Mouse (Mus musculus): ENCODE measurements around the gene Cartpt. TPM values are rescaled to one million over a fixed set of nuclear protein-coding genes. Genes with fewer than 3 reads are reported as not detected.

Cartpt gene
- total and polyA plus RNA-seq, 3 experiments: not detected

DNA sequence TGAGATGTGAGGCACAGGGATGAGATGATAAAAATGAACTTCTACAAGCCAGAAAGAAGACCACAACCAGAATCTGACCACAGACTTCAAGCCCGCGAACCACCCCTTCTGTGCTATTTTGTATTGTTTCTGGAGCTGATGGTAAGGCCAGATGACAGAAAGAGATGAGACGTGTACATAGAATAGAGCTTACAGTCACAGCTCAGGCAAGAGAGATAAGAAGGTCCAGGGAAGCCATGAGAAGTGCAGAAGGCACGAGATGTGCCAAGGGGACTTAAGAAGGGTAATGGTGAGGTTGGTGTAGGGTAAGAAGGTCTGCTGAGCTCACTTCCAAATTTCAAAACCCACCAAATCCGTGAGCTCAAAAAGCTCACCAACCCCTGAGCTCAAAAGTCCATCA is 36.6 kb downstream of the Cartpt start:
- in situ Hi-C loops (cut with MboI; ENCODE audit: low pct_ligation_motif_present, low pct_unique_long_range_greater_than_20kb, low sequenced_read_pairs): loop anchor here (10.0 kb wide), 1 partner anchor 120 kb away; no protein-coding TSS in a partner anchor
- dilution Hi-C loops (cut with MboI; ENCODE audit: extremely low pct_ligation_motif_present, extremely low pct_unique_long_range_greater_than_20kb, low sequenced_read_pairs): no loop called here

DNA sequence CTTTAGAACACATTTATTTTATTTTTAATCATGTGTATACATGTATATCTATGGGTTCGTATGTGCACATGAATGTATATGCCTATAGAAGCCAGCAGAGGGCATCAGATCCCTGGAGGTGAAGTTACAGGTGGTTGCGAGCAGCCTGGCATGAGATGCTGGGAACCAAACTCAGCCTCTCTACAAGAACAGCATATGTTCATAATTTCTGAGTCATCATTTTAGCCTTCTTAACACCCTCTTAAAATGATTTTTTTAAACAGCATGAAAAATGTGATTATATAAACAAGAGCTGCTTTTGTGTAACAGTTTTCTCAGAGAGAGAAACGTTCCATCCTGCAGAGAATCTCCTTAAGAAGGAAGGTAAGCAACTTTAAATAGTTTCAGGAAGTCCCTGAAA is 40.2 kb downstream of the Cartpt start:
- H3K36me3 ChIP-seq (replicated peaks in 1 of 2; ENCODE audit: control insufficient read depth in 1 of 2, insufficient read depth in 1 of 2, low read length in 1 of 2): no peaks in the 10 kb centered on the region
- H3K27me3 ChIP-seq (replicated peaks): no peaks in the 10 kb centered on the region
- in situ Hi-C loops (cut with MboI; ENCODE audit: low pct_ligation_motif_present, low pct_unique_long_range_greater_than_20kb, low sequenced_read_pairs): loop anchor here (10.0 kb wide), 1 partner anchor 124 kb away; no protein-coding TSS in a partner anchor
- H3K4me3 ChIP-seq (replicated peaks in 1 of 3; ENCODE audit: low read depth in 2 of 3, low read length in 2 of 3, poor library complexity in 1 of 3): no peak overlapping the region
- no peak overlapping the region for H3K27ac ChIP-seq (ENCODE audit: insufficient read depth, low read depth)
- peaks cover 2 to 8% of the 10 kb centered on the region in 2 experiments; a peak in 1 of 4 replicates for H3K4me1 ChIP-seq (ENCODE audit: control insufficient read depth in 1 of 2, insufficient read depth in 2 of 2)
- no peak overlapping the region for H3K4me2 ChIP-seq (ENCODE audit: insufficient read depth, low read depth, poor library complexity, severe bottlenecking)
- dilution Hi-C loops (cut with MboI; ENCODE audit: extremely low pct_ligation_motif_present, extremely low pct_unique_long_range_greater_than_20kb, low sequenced_read_pairs): no loop called here
- no peak for DNase-seq (ENCODE audit: extremely low read depth)
- no peak overlapping the region for H3K9ac ChIP-seq (ENCODE audit: insufficient read depth, low read depth)
- H3K79me2 ChIP-seq (replicated peaks; ENCODE audit: control insufficient read depth, extremely low read depth, insufficient read depth, poor library complexity, severe bottlenecking): no peaks in the 10 kb centered on the region
- H3K9me3 ChIP-seq (replicated peaks; ENCODE audit: low read length): peaks cover 5% of the 10 kb centered on the region
- no peak for TF ChIP-seq E2F4 (IDR thresholded peaks at IDR 0.05; ENCODE audit: insufficient replicate concordance, low read depth, low read length)
- no peak for TF ChIP-seq MAFK (IDR thresholded peaks at IDR 0.05; ENCODE audit: insufficient replicate concordance, low read length)
- TF ChIP-seq SMC3 (IDR thresholded peaks at IDR 0.05; ENCODE audit: low read depth, low read length): peak; percentile 30
- TF ChIP-seq RAD21 (IDR thresholded peaks at IDR 0.05; ENCODE audit: low read depth, low read length): peak; percentile 32
- peak in 1 of 2 experiments; percentile 38; a peak in 2 of 4 replicates for TF ChIP-seq CTCF (conservative IDR thresholded peaks at IDR 0.05 in 1 of 2, IDR thresholded peaks at IDR 0.05 in 1 of 2; ENCODE audit: low read depth in 2 of 2, low read length in 2 of 2)

More for the DNA sequence above, 36.6 kb downstream of the Cartpt start:
- Histone ChIP-seq H3K9me3 (replicated peaks; ENCODE audit: low read length) (peaks cover 13% of the 10 kb centered on the region), H3K79me2 (replicated peaks; ENCODE audit: control insufficient read depth, extremely low read depth, insufficient read depth, poor library complexity, severe bottlenecking) (no peaks in the 10 kb centered on the region), H3K4me3 (replicated peaks in 1 of 3; ENCODE audit: low read depth in 2 of 3, low read length in 2 of 3, poor library complexity in 1 of 3) (no peak overlapping the region), H3K36me3 (replicated peaks in 1 of 2; ENCODE audit: control insufficient read depth in 1 of 2, insufficient read depth in 1 of 2, low read length in 1 of 2) (no peaks in the 10 kb centered on the region), H3K27ac (ENCODE audit: insufficient read depth, low read depth) (no peak overlapping the region), H3K9ac (ENCODE audit: insufficient read depth, low read depth) (no peak overlapping the region), H3K4me1 (ENCODE audit: control insufficient read depth in 1 of 2, insufficient read depth in 2 of 2) (0 out of 4 replicates have a peak, but pooled peaks cover 2 to 3% of the 10 kb centered on the region in 2 experiments), H3K4me2 (ENCODE audit: insufficient read depth, low read depth, poor library complexity, severe bottlenecking) (no peak overlapping the region), H3K27me3 (replicated peaks) (no peaks in the 10 kb centered on the region)
- no peak for DNase-seq (ENCODE audit: extremely low read depth)
- no peak for TF ChIP-seq SIN3A (IDR thresholded peaks at IDR 0.05; ENCODE audit: low read length)
- TF ChIP-seq ELF1 (IDR thresholded peaks at IDR 0.05; ENCODE audit: low read depth, low read length): no peak
- TF ChIP-seq HCFC1 (IDR thresholded peaks at IDR 0.05; ENCODE audit: low read depth, low read length): no peak
- TF ChIP-seq RAD21 (IDR thresholded peaks at IDR 0.05; ENCODE audit: low read depth, low read length): no peak
- no peak for TF ChIP-seq ZC3H11A (IDR thresholded peaks at IDR 0.05; ENCODE audit: low read depth, low read length)
- TF ChIP-seq TCF12 (IDR thresholded peaks at IDR 0.05; ENCODE audit: low read depth, low read length): no peak
- TF ChIP-seq NRF1 (IDR thresholded peaks at IDR 0.05; ENCODE audit: low read depth, low read length): no peak
- TF ChIP-seq IRF4 (IDR thresholded peaks at IDR 0.05; ENCODE audit: low read depth, low read length): no peak
- no peak for TF ChIP-seq BHLHE40 (IDR thresholded peaks at IDR 0.05; ENCODE audit: low read depth, low read length)

DNA sequence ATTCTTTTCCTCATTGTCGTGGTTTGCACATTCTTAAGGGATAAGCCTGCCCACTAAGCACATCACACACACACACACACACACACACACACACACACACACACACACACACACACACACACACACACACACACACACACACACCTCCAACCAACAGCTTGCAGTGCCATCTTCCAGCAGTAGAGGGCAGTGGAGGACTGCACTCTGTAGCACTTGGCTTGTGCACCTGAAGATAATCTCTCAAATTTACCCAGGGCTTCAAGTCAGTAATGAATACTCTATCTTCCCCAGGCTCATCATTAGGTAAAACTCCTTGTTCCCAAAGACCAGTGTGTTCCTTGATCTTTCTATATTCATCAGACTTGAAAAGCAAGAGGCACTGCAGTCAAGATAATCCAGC is 41.8 kb downstream of the Cartpt start:
- Histone ChIP-seq H3K9me3 (replicated peaks; ENCODE audit: low read length) (peaks cover 5% of the 10 kb centered on the region), H3K4me3 (replicated peaks in 1 of 3; ENCODE audit: low read depth in 2 of 3, low read length in 2 of 3, poor library complexity in 1 of 3) (no peak overlapping the region)
- TF ChIP-seq JUN (IDR thresholded peaks at IDR 0.05; ENCODE audit: insufficient read depth, low read depth, low read length) (no peak), MEF2A (IDR thresholded peaks at IDR 0.05; ENCODE audit: borderline replicate concordance, low read depth, low read length) (0 out of 2 replicates have a peak, but pooled peaks have one; percentile 19), RAD21 (IDR thresholded peaks at IDR 0.05; ENCODE audit: low read depth, low read length) (peak; percentile 83), ETS1 (conservative IDR thresholded peaks at IDR 0.05; ENCODE audit: low read depth, low read length) (0 out of 2 replicates have a peak, but pooled peaks have one; percentile 4), ZC3H11A (IDR thresholded peaks at IDR 0.05; ENCODE audit: low read depth, low read length) (peak; percentile 63), CTCF (conservative IDR thresholded peaks at IDR 0.05 in 1 of 2, IDR thresholded peaks at IDR 0.05 in 1 of 2; ENCODE audit: low read depth in 2 of 2, low read length in 2 of 2) (peak; percentile 74 to 86), TBP (conservative IDR thresholded peaks at IDR 0.05; ENCODE audit: low read depth, low read length) (no peak), TCF12 (IDR thresholded peaks at IDR 0.05; ENCODE audit: low read depth, low read length) (peak; percentile 23; the same call in 1 of the 2 replicates), SMC3 (IDR thresholded peaks at IDR 0.05; ENCODE audit: low read depth, low read length) (peak; percentile 85)

More for the DNA sequence above, 41.8 kb downstream of the Cartpt start:
- dilution Hi-C loops (cut with MboI; ENCODE audit: extremely low pct_ligation_motif_present, extremely low pct_unique_long_range_greater_than_20kb, low sequenced_read_pairs) (no loop called here), in situ Hi-C loops (cut with MboI; ENCODE audit: low pct_ligation_motif_present, low pct_unique_long_range_greater_than_20kb, low sequenced_read_pairs) (no loop called here)
- Histone ChIP-seq H3K27me3 (replicated peaks) (no peaks in the 10 kb centered on the region), H3K4me2 (ENCODE audit: insufficient read depth, low read depth, poor library complexity, severe bottlenecking) (no peak overlapping the region), H3K79me2 (replicated peaks; ENCODE audit: control insufficient read depth, extremely low read depth, insufficient read depth, poor library complexity, severe bottlenecking) (no peaks in the 10 kb centered on the region), H3K4me1 (ENCODE audit: control insufficient read depth in 1 of 2, insufficient read depth in 2 of 2) (peaks cover 2 to 5% of the 10 kb centered on the region in 2 experiments; a peak in 1 of 4 replicates), H3K9ac (ENCODE audit: insufficient read depth, low read depth) (no peak overlapping the region), H3K36me3 (replicated peaks in 1 of 2; ENCODE audit: control insufficient read depth in 1 of 2, insufficient read depth in 1 of 2, low read length in 1 of 2) (no peaks in the 10 kb centered on the region), H3K27ac (ENCODE audit: insufficient read depth, low read depth) (no peak overlapping the region)
- peak; percentile 81 for DNase-seq (ENCODE audit: extremely low read depth)
